Mouse (Mus musculus) fibroblast of lung, adult 2 months (primary cell): ENCODE measurements at regions not wholly inside any gene's neighbourhood (a gene's known extent, or its start where the extent isn't known, plus 50 kb on each side); places are given as distances from the start of the nearest gene placed in this dataset.

Experiments used
- DNase-seq: peaks from one replicate; pipeline ENCODE4 v3.0.0-alpha.2; 2011; ENCODE audit warnings: low read depth

GRCm38 (mm10) chr3:35102715-35103591 lies 452.7 kb downstream of the Sox2 start:
- peak; percentile 15 for DNase-seq

GRCm38 (mm10) chr3:35104884-35105283 lies 454.7 kb downstream of the Sox2 start:
- DNase-seq: no peak

GRCm38 (mm10) chr3:35106097-35106496 lies 455.9 kb downstream of the Sox2 start:
- no peak for DNase-seq

- DNase-seq: no peak
Measured at GRCm38 (mm10) chr3:35133477-35133876, 483.3 kb downstream of the Sox2 start.

GRCm38 (mm10) chr3:35141500-35142220 lies 491.5 kb downstream of the Sox2 start:
- DNase-seq: no peak

GRCm38 (mm10) chr3:35142683-35143082 lies 492.5 kb downstream of the Sox2 start:
- no peak for DNase-seq

GRCm38 (mm10) chr3:35145569-35145968 lies 495.4 kb downstream of the Sox2 start:
- no peak for DNase-seq

GRCm38 (mm10) chr3:35146681-35147080 lies 496.5 kb downstream of the Sox2 start:
- no peak for DNase-seq

GRCm38 (mm10) chr3:35149251-35149691 lies 499.1 kb downstream of the Sox2 start:
- no peak for DNase-seq

GRCm38 (mm10) chr3:35152191-35152590 lies 502.0 kb downstream of the Sox2 start:
- no peak for DNase-seq

- DNase-seq: no peak
Measured at GRCm38 (mm10) chr3:35154266-35154665, 504.1 kb downstream of the Sox2 start.

GRCm38 (mm10) chr3:35168676-35169075 lies 518.5 kb downstream of the Sox2 start:
- no peak for DNase-seq

GRCm38 (mm10) chr3:35178759-35179440 lies 528.7 kb downstream of the Sox2 start:
- no peak for DNase-seq

GRCm38 (mm10) chr3:35208526-35208925 lies 545.4 kb upstream of the Atp11b start:
- no peak for DNase-seq

- DNase-seq: no peak
Measured at GRCm38 (mm10) chr3:35219394-35219793, 534.5 kb upstream of the Atp11b start.

GRCm38 (mm10) chr3:35221183-35221582 lies 532.7 kb upstream of the Atp11b start:
- DNase-seq: no peak

GRCm38 (mm10) chr3:35222251-35222650 lies 531.7 kb upstream of the Atp11b start:
- no peak for DNase-seq

- peak; percentile 89 for DNase-seq
Measured at GRCm38 (mm10) chr3:35225051-35225701, 528.7 kb upstream of the Atp11b start.

GRCm38 (mm10) chr3:35225774-35226365 lies 528.0 kb upstream of the Atp11b start:
- DNase-seq: no peak

GRCm38 (mm10) chr3:35231158-35231928 lies 522.6 kb upstream of the Atp11b start:
- no peak for DNase-seq

GRCm38 (mm10) chr3:35232487-35232886 lies 521.4 kb upstream of the Atp11b start:
- no peak for DNase-seq
